ENCODE assay signal across 42 mouse cellular contexts in the genomic region with DNA sequence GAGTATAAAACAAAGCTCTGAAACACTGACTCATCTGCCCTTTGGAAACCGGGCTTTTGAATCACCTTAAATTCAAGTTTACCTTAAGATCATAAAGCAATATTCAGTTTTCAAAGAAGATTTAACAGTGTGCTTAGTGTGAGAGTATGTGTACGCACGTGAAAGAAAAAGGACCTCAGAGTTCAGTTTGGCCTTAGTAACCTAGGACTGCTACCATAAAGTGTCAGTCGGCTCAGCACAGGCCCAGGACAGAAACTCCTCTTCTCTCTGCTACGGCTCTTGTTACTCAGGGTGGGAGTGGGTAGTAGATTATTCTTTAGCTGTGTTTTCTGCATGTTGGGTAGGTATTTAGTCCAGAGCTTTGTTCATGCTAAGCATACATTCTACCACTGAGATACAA. TPM values are rescaled to one million over a fixed set of nuclear protein-coding genes. Genes with fewer than 3 reads are reported as not detected.
"Had no signal": no experiment of that assay in that cellular context is flagged by ENCODE, and none has a peak within 500 bp of the region (broad histone marks: within the 10 kb centered on the region; RNA-seq: fewer than 3 reads in every experiment).

No protein-coding gene starts in this region.

- H3K36me3 ChIP-seq: heart, embryonic 15.5 days; hindbrain, embryonic 12.5 days; hindbrain, embryonic 15.5 days had no signal

- ATAC-seq: hindbrain, embryonic 16.5 days; hindbrain, postnatal 0 days; inflammation-experienced regulatory T-cells, adult 6 months had no signal

- H3K4me2 ChIP-seq: heart, embryonic 11.5 days; heart, embryonic 12.5 days; heart, embryonic 13.5 days; heart, embryonic 15.5 days; hindbrain, embryonic 12.5 days; hindbrain, embryonic 13.5 days; hindbrain, embryonic 14.5 days; hindbrain, embryonic 15.5 days; kidney, embryonic 15.5 days had no signal

- H3K27me3 ChIP-seq: heart, embryonic 12.5 days; heart, embryonic 13.5 days; heart, embryonic 15.5 days; hindbrain, embryonic 12.5 days; hindbrain, embryonic 13.5 days; hindbrain, embryonic 15.5 days; kidney, embryonic 15.5 days had no signal

- H3K4me3 ChIP-seq: heart, embryonic 10.5 days; heart, embryonic 12.5 days; heart, embryonic 13.5 days; heart, embryonic 15.5 days; hindbrain, embryonic 10.5 days; hindbrain, embryonic 12.5 days; hindbrain, embryonic 13.5 days; hindbrain, embryonic 15.5 days; kidney, embryonic 15.5 days had no signal

- DNase-seq: heart, adult 18-20 months; heart, postnatal 10 days; heart, postnatal 14 days; heart, postnatal 36 days; heart, postnatal 4 days; kidney, adult 11 months; kidney, adult 18-20 months; kidney, adult 2 months; kidney, adult 8-10 months; kidney, adult 9 months; kidney, postnatal 10 days; kidney, postnatal 14 days; kidney, postnatal 25 days; kidney, postnatal 36 days; kidney, postnatal 4 days; layer of hippocampus, postnatal 36 days had no signal

- H3K4me1 ChIP-seq: heart, embryonic 10.5 days; heart, embryonic 12.5 days; heart, embryonic 13.5 days; heart, embryonic 15.5 days; hindbrain, embryonic 10.5 days; hindbrain, embryonic 12.5 days; hindbrain, embryonic 13.5 days; hindbrain, embryonic 15.5 days; kidney, embryonic 15.5 days had no signal

- H3K27ac ChIP-seq: heart, embryonic 10.5 days; heart, embryonic 13.5 days; heart, embryonic 15.5 days; hindbrain, embryonic 10.5 days; hindbrain, embryonic 12.5 days; hindbrain, embryonic 13.5 days; hindbrain, embryonic 14.5 days; hindbrain, embryonic 15.5 days; hindbrain, postnatal 0 days; kidney, embryonic 15.5 days; kidney, postnatal 0 days had no signal

- H3K9me3 ChIP-seq: heart, embryonic 10.5 days; heart, embryonic 12.5 days; heart, embryonic 13.5 days; heart, embryonic 15.5 days; hindbrain, embryonic 10.5 days; hindbrain, embryonic 12.5 days; hindbrain, embryonic 13.5 days; hindbrain, embryonic 15.5 days; kidney, embryonic 15.5 days had no signal

- H3K9ac ChIP-seq: heart, embryonic 12.5 days; heart, embryonic 13.5 days; heart, embryonic 15.5 days; hindbrain, embryonic 12.5 days; hindbrain, embryonic 13.5 days; hindbrain, embryonic 14.5 days; hindbrain, embryonic 15.5 days; kidney, embryonic 15.5 days had no signal

RNA-seq across cellular contexts. Expression of gene Lpcat2b, which starts 18.3 kb away (rescaled TPM):
- total RNA-seq: heart, adult 18-20 months; heart, adult 8-10 months; heart, postnatal 10 days; heart, postnatal 14 days; heart, postnatal 25 days; heart, postnatal 36 days; heart, postnatal 4 days; hematopoietic stem cell, adult 5-6 weeks; hindbrain, postnatal 0 days had no signal
- polyA plus RNA-seq: heart, embryonic 10.5 days; heart, embryonic 11.5 days; heart, embryonic 12.5 days; heart, embryonic 13.5 days; heart, embryonic 14.5 days; heart, embryonic 15.5 days; heart, embryonic 16.5 days; heart, postnatal 0 days; hindbrain, embryonic 10.5 days; hindbrain, embryonic 11.5 days; hindbrain, embryonic 12.5 days; hindbrain, embryonic 13.5 days; hindbrain, embryonic 14.5 days; hindbrain, embryonic 15.5 days; hindbrain, embryonic 16.5 days; hindbrain, postnatal 0 days; inflammation-experienced regulatory T-cells, adult 6 months; intestine, embryonic 14.5 days; kidney, adult 2 months; kidney, embryonic 14.5 days; kidney, embryonic 15.5 days; kidney, embryonic 16.5 days; kidney, postnatal 0 days; large intestine, adult 2 months had no signal

RNA-seq across cellular contexts. Expression of gene Ephx4, which starts 47.1 kb away (rescaled TPM):
- total RNA-seq: hematopoietic stem cell, adult 5-6 weeks had no signal

RNA-seq across cellular contexts. Expression of gene Gm42669, which starts 57.8 kb away (rescaled TPM):
- total RNA-seq: heart, adult 18-20 months; heart, postnatal 10 days; hematopoietic stem cell, adult 5-6 weeks had no signal
- polyA plus RNA-seq: kidney, adult 2 months; large intestine, adult 2 months had no signal
